Mouse (Mus musculus): ENCODE data around the gene Sash1. TPM values are rescaled to one million over a fixed set of nuclear protein-coding genes. Genes with fewer than 3 reads are reported as not detected.

Sash1 gene
- polyA plus RNA-seq, 1 experiment from 2014 or later: 5.7 TPM

DNA sequence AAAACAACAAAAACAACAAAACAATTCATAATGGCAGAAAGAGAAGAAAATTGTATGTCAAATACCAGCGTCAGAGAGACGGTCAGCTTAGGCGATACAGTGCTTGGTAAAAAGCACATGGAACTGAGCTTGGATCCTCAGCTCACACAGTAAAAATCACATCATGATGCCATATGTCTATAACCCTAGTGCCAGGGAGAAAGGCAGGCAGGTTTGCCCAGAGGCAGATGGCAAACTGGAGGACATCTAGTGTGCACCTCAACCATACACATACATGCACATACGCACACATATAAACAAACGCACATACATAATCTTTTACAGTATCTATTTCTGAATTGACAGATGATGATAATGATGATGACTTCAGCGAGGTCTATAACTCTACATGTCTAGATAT, 96.8 kb downstream of the Sash1 start:
- no peak overlapping the region for H3K27ac ChIP-seq (replicated peaks)
- no peak overlapping the region for H3K4me2 ChIP-seq (replicated peaks)
- no peaks in the 10 kb centered on the region for H3K27me3 ChIP-seq
- no peak overlapping the region for H3K4me3 ChIP-seq (replicated peaks)
- 86% methylated on average over 6 of the region's 6 CpGs for WGBS
- no peaks in the 10 kb centered on the region for H3K4me1 ChIP-seq
- H3K9me3 ChIP-seq (replicated peaks): no peaks in the 10 kb centered on the region
- no peak for ATAC-seq (ENCODE audit: insufficient number of reproducible peaks, low FRiP score, low TSS enrichment, low read depth)
- H3K9ac ChIP-seq: no peak overlapping the region
- H3K36me3 ChIP-seq: peaks cover 17% of the 10 kb centered on the region

DNA sequence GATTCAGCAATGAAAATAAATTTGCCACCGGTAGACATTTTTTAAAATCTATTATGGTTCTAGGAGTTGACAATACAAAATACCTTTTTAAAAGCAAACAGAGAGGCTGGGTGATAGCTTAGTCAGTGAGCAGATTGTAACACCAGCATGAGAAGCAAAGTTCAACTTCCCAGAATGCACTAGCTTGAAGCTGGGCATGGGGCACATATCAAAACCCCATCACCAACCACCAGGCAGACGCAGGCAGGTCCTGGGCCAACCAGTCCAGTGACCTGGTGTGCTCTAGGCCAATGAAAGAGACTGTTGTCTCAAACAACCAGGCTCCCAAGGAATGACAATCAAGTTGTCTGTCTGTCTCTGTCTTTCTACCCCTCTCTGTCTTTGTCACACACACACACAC, 98.6 kb downstream of the Sash1 start:
- no peak overlapping the region for H3K4me2 ChIP-seq (replicated peaks)
- no peak overlapping the region for H3K27ac ChIP-seq (replicated peaks)
- WGBS: 75% methylated on average over 2 of the region's 2 CpGs
- ATAC-seq (ENCODE audit: insufficient number of reproducible peaks, low FRiP score, low TSS enrichment, low read depth): no peak
- H3K4me1 ChIP-seq: peaks cover 2% of the 10 kb centered on the region; the same call in 1 of the 2 replicates
- H3K27me3 ChIP-seq: no peaks in the 10 kb centered on the region
- no peak overlapping the region for H3K9ac ChIP-seq
- H3K9me3 ChIP-seq (replicated peaks): no peaks in the 10 kb centered on the region
- H3K4me3 ChIP-seq (replicated peaks): no peak overlapping the region
- H3K36me3 ChIP-seq: peaks cover 19% of the 10 kb centered on the region

DNA sequence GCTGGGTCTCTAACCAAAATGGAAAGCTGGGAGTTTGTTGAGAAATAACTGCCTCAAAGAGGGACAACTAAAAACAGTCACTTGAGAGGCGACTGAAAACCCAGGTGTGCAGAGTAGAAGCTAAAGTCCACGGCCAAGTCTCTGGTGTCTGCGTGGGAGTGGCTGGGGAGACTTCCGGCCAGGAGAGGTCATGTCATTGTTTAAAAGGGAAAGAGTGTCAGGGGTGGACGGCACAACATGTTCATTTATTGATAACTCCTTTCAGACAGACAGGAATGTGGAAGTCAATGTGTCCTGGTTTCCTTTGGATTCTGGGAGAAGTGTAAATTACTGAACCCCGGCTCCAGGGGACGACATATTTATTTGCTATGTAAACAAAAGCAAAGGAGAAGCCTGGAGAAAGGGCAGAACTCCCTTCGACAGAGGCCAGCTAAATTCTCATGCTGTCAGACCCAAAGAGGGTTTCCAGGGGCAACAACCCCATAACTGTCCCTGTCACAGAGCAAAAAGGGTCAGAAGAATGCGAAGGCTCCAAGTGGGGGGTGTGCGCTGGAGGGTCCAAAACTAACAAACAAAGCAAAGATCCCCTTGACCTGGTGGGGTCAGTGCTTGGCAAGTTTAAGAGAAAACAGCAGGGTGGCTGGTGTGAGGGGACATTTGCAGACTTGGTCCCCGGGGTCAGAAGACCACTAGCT, 100.3 kb downstream of the Sash1 start:
- no peak for ATAC-seq (ENCODE audit: insufficient number of reproducible peaks, low FRiP score, low TSS enrichment, low read depth)
- 53% methylated on average over 11 of the region's 11 CpGs for WGBS
- Histone ChIP-seq H3K4me2 (replicated peaks) (no peak overlapping the region), H3K36me3 (peaks cover 22% of the 10 kb centered on the region), H3K4me3 (replicated peaks) (no peak overlapping the region), H3K9ac (no peak overlapping the region), H3K9me3 (replicated peaks) (no peaks in the 10 kb centered on the region), H3K4me1 (peaks cover 8% of the 10 kb centered on the region; the same call in 1 of the 2 replicates), H3K27me3 (no peaks in the 10 kb centered on the region), H3K27ac (replicated peaks) (no peak overlapping the region)

DNA sequence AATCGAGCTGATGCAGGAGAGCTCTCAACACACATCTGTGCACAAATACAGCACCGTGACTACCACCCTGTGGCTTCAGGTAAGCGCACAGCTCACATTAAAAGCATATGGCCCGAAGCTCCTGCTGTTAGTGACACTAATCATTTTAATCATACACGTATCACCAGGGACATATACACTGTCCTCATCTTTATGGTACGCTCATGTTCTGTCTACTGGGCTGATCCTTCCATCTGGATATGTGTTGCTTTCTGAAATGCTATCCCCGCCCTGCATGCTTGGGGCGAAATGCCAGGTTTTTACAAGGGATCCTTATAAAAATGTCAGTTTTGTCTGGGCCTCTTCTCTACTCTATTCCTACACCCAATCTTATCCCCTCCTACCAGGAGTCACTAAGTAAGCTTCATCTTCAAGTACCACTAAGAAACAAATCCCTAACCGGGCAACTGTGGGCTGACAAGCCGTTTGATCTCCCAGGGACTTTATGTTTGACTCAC, 103.9 kb downstream of the Sash1 start:
- Histone ChIP-seq H3K27ac (replicated peaks) (no peak overlapping the region), H3K4me2 (replicated peaks) (no peak overlapping the region)

DNA sequence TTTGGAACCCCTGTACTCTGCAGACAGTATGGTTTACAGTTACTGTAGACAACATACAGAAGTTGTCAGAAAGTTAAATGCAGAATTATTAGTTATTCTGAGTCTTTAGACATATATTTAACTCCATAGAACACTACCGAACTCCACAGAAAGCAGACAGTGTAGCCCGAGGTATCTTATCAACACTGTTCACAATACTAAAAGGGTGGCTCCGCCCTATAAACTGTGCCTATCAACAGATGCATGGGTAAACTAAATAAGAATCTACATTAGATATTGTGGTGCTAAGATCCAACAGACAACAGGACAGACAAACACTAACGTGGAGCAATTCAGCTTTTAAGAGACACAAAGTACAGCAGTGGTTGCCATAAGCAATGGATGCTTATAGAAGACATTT, 106.0 kb downstream of the Sash1 start:
- no peak overlapping the region for H3K9ac ChIP-seq
- no peaks in the 10 kb centered on the region for H3K27me3 ChIP-seq
- no peak overlapping the region for H3K4me2 ChIP-seq (replicated peaks)
- ATAC-seq (ENCODE audit: insufficient number of reproducible peaks, low FRiP score, low TSS enrichment, low read depth): no peak
- peaks cover 36% of the 10 kb centered on the region for H3K36me3 ChIP-seq
- WGBS: 93% methylated on average over 4 of the region's 4 CpGs
- no peak overlapping the region for H3K27ac ChIP-seq (replicated peaks)
- no peaks in the 10 kb centered on the region for H3K9me3 ChIP-seq (replicated peaks)
- no peak overlapping the region for H3K4me3 ChIP-seq (replicated peaks)
- H3K4me1 ChIP-seq: peaks cover 10% of the 10 kb centered on the region; the same call in 1 of the 2 replicates

More for the DNA sequence above, 103.9 kb downstream of the Sash1 start:
- Histone ChIP-seq H3K9me3 (replicated peaks) (no peaks in the 10 kb centered on the region), H3K4me3 (replicated peaks) (no peak overlapping the region), H3K36me3 (peaks cover 27% of the 10 kb centered on the region), H3K9ac (no peak overlapping the region), H3K27me3 (no peaks in the 10 kb centered on the region), H3K4me1 (peaks cover 8% of the 10 kb centered on the region; the same call in 1 of the 2 replicates)
- 52% methylated on average over 10 of the region's 10 CpGs for WGBS
- ATAC-seq (ENCODE audit: insufficient number of reproducible peaks, low FRiP score, low TSS enrichment, low read depth): no peak

DNA sequence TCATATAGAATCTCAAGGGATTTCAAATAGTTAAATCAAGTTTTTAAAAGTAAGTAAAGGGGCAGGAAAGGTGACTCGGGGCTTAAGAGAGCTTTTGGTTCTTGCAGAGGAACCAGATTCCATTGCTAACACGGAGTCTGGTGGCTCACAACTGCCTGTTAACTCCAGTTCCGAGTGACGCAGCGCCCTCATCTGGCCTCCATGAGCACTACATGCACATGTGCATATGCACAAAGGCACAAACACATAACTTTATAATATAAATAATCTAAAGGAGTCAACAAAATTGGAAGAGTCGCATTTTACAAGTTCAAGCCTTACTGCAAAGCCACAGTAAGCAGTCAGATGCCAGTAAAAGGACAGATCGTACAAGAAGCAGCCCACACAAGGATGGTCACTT, 107.0 kb downstream of the Sash1 start:
- Histone ChIP-seq H3K36me3 (peaks cover 27% of the 10 kb centered on the region; the same call in 1 of the 2 replicates), H3K4me3 (replicated peaks) (no peak overlapping the region), H3K4me2 (replicated peaks) (no peak overlapping the region), H3K4me1 (peaks cover 10% of the 10 kb centered on the region; the same call in 1 of the 2 replicates), H3K9me3 (replicated peaks) (no peaks in the 10 kb centered on the region), H3K9ac (no peak overlapping the region), H3K27ac (replicated peaks) (no peak overlapping the region), H3K27me3 (no peaks in the 10 kb centered on the region)
- WGBS: 88% methylated on average over 7 of the region's 7 CpGs
- ATAC-seq (ENCODE audit: insufficient number of reproducible peaks, low FRiP score, low TSS enrichment, low read depth): no peak

DNA sequence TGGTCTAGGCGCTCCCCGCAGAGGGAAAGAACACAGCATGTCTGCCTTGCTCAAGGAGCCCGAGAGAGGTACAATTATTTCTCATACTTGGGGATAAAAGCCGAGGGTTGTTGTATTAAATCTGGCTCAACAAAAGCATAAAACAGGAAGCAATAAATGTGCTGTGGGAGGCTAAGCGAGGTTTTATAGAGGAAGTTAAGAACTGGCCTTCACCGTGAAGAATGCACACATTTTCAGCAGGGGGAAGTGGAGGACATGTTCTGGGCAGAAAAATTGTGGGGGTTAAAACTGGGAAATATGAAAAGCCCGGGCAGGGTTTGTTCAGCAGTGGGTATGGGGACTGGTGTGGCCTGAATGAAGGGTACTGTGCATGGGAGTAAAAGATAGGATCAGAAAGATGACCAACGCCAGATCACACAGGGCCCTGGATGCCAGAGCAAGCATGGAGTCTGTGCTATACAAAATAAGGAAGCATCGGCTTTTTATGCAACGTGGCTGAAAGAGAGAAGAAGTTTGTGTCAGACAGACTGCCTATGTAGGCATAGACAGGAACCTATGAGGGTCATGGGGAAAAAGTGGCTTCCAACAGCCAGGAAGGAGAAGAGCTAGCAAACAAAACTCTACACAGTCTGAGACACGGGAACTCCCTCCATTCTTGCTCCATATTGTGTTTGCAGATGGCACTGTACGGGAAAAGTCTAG, 108.2 kb downstream of the Sash1 start:
- Histone ChIP-seq H3K9ac (no peak overlapping the region), H3K27me3 (no peaks in the 10 kb centered on the region), H3K4me1 (peaks cover 10% of the 10 kb centered on the region; the same call in 1 of the 2 replicates), H3K27ac (replicated peaks) (no peak overlapping the region), H3K4me2 (replicated peaks) (no peak overlapping the region), H3K36me3 (peaks cover 27% of the 10 kb centered on the region; the same call in 1 of the 2 replicates), H3K9me3 (replicated peaks) (no peaks in the 10 kb centered on the region), H3K4me3 (replicated peaks) (no peak overlapping the region)
- WGBS: 85% methylated on average over 12 of the region's 12 CpGs
- no peak for ATAC-seq (ENCODE audit: insufficient number of reproducible peaks, low FRiP score, low TSS enrichment, low read depth)

DNA sequence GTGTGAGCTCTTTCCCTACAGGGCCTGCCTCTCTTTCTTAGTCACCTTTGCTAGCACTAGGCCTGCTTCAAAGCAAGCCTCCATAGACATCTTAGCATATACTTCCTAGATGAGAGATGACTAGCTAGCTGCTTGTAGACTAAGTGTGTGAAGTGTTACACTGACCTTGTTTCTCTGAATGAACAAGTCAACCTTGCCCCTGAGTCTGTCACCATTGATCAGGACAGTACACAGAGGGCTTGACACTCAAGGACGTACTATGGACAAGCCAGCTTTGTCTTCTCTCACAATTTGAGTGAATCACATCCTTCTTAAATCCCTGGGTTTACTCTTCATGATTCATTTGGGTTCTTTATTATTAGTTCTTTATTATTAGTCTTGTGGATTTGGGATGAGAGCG, 109.1 kb downstream of the Sash1 start:
- Histone ChIP-seq H3K36me3 (peaks cover 27% of the 10 kb centered on the region; the same call in 1 of the 2 replicates), H3K9me3 (replicated peaks) (no peaks in the 10 kb centered on the region), H3K4me3 (replicated peaks) (no peak overlapping the region), H3K9ac (no peak overlapping the region), H3K4me1 (peaks cover 7% of the 10 kb centered on the region; the same call in 1 of the 2 replicates), H3K27ac (replicated peaks) (no peak overlapping the region), H3K4me2 (replicated peaks) (no peak overlapping the region), H3K27me3 (no peaks in the 10 kb centered on the region)
- WGBS: 94% methylated on average over 2 of the region's 2 CpGs
- no peak for ATAC-seq (ENCODE audit: insufficient number of reproducible peaks, low FRiP score, low TSS enrichment, low read depth)

DNA sequence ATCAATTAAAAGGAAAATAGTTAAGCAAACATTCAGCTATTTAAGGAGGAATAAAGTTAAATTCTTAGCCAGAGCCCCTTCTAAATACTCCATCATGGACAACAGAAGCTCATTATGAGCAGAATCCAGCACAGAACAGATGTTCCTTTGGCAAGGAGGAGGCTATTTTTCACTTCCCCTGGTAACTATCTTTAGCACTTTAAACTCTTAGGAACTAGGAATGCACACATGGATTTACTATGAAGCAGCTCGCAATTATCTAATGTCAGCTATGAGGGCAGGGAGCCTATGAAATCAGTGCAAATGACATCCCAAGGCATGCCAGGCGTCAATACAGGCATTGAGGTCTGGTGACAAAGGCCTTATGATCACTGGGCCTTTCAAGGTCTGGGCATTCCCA, 110.1 kb downstream of the Sash1 start:
- no peak overlapping the region for H3K27ac ChIP-seq (replicated peaks)
- 68% methylated on average over 2 of the region's 2 CpGs for WGBS

DNA sequence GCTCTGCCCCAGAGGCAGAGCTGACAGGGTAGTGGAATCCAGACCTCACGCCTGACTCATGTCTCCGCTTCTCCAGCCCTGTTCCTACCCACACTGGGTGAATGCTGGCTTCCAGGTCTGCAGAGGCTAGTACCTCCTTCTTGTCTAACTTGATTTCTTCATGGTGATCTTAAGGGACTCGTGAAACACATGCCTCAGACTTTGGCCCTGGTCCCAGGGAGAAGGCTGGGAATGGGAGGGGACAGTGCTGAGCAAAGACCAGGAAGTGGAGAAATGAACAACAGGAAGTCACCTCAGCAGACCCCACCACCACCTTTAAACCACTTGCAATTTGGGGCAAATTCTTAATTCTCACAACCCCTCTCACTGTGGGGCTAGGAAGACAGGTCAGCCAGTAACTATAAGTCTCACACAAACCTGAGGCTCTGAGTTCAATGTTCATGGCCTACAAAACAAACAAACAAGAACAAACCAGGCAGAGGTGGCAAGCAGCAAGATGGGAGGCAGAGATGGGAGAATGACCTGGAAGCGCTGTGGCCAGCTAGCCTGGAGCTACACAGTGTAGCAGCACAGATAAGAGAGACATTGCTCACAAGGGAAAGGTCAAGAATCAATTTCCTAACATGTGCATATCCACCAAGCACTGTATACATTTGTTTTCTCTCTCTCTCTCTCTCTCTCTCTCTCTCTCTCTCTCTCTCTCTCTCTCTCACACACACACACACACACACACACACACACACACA, 113.2 kb downstream of the Sash1 start:
- Histone ChIP-seq H3K4me3 (replicated peaks) (no peak overlapping the region), H3K4me1 (peaks cover 6% of the 10 kb centered on the region; the same call in 1 of the 2 replicates), H3K9ac (no peak overlapping the region), H3K9me3 (replicated peaks) (0 out of 2 replicates have a peak, but pooled peaks cover 3% of the 10 kb centered on the region), H3K4me2 (replicated peaks) (no peak overlapping the region), H3K36me3 (peaks cover 24% of the 10 kb centered on the region; the same call in 1 of the 2 replicates), H3K27ac (replicated peaks) (no peak overlapping the region), H3K27me3 (no peaks in the 10 kb centered on the region)
- WGBS: 68% methylated on average over 4 of the region's 4 CpGs
- ATAC-seq (ENCODE audit: insufficient number of reproducible peaks, low FRiP score, low TSS enrichment, low read depth): no peak

More for the DNA sequence above, 110.1 kb downstream of the Sash1 start:
- Histone ChIP-seq H3K4me3 (replicated peaks) (no peak overlapping the region), H3K9me3 (replicated peaks) (no peaks in the 10 kb centered on the region), H3K4me1 (peaks cover 6% of the 10 kb centered on the region; the same call in 1 of the 2 replicates), H3K9ac (no peak overlapping the region), H3K4me2 (replicated peaks) (no peak overlapping the region), H3K36me3 (peaks cover 26% of the 10 kb centered on the region; the same call in 1 of the 2 replicates), H3K27me3 (no peaks in the 10 kb centered on the region)
- ATAC-seq (ENCODE audit: insufficient number of reproducible peaks, low FRiP score, low TSS enrichment, low read depth): no peak

All from embryonic facial prominence, embryonic 15.5 days (tissue).